Mouse (Mus musculus): ENCODE data around the gene Dscam.

Dscam gene

GRCm38 (mm10) chr16:97018304-97018703, 152.2 kb downstream of the Dscam start:
- DNase-seq (ENCODE audit: low read depth, low spot score), result no peak

- no peak for DNase-seq (ENCODE audit: low read depth, low spot score)
These were observed 153.3 kb downstream of the Dscam start for GRCm38 (mm10) chr16:97017171-97017738.

GRCm38 (mm10) chr16:97016244-97016850, 154.2 kb downstream of the Dscam start:
- no peak for DNase-seq (ENCODE audit: low read depth, low spot score)

- DNase-seq (ENCODE audit: low read depth, low spot score), result no peak
These were observed 156.2 kb downstream of the Dscam start for GRCm38 (mm10) chr16:97014343-97014742.

- no peak for DNase-seq (ENCODE audit: low read depth, low spot score)
These were observed 161.2 kb downstream of the Dscam start for GRCm38 (mm10) chr16:97009116-97010055.

GRCm38 (mm10) chr16:97007892-97008527, 162.5 kb downstream of the Dscam start:
- DNase-seq (ENCODE audit: low read depth, low spot score), result peak; percentile 56

GRCm38 (mm10) chr16:97006854-97007182, 163.7 kb downstream of the Dscam start:
- no peak for DNase-seq (ENCODE audit: low read depth, low spot score)

- no peak for DNase-seq (ENCODE audit: low read depth, low spot score)
These were observed 164.3 kb downstream of the Dscam start for GRCm38 (mm10) chr16:97006041-97006853.

- DNase-seq (ENCODE audit: low read depth, low spot score), result no peak
These were observed 166.6 kb downstream of the Dscam start for GRCm38 (mm10) chr16:97003965-97004364.

- no peak for DNase-seq (ENCODE audit: low read depth, low spot score)
These were observed 167.7 kb downstream of the Dscam start for GRCm38 (mm10) chr16:97002837-97003236.

GRCm38 (mm10) chr16:97002189-97002588, 168.4 kb downstream of the Dscam start:
- no peak for DNase-seq (ENCODE audit: low read depth, low spot score)

GRCm38 (mm10) chr16:96996854-96997253, 173.7 kb downstream of the Dscam start:
- peak; percentile 64 for DNase-seq (ENCODE audit: low read depth, low spot score)

GRCm38 (mm10) chr16:96995858-96996257, 174.7 kb downstream of the Dscam start:
- no peak for DNase-seq (ENCODE audit: low read depth, low spot score)

GRCm38 (mm10) chr16:96987396-96987795, 183.2 kb downstream of the Dscam start:
- DNase-seq (ENCODE audit: low read depth, low spot score), result no peak

GRCm38 (mm10) chr16:96973300-96973699, 197.3 kb downstream of the Dscam start:
- no peak for DNase-seq (ENCODE audit: low read depth, low spot score)

- no peak for DNase-seq (ENCODE audit: low read depth, low spot score)
These were observed 198.8 kb downstream of the Dscam start for GRCm38 (mm10) chr16:96971768-96972167.

- no peak for DNase-seq (ENCODE audit: low read depth, low spot score)
These were observed 200.1 kb downstream of the Dscam start for GRCm38 (mm10) chr16:96970412-96970811.

GRCm38 (mm10) chr16:96969643-96970042, 200.9 kb downstream of the Dscam start:
- peak; percentile 59 for DNase-seq (ENCODE audit: low read depth, low spot score)

- DNase-seq (ENCODE audit: low read depth, low spot score), result no peak
These were observed 201.6 kb downstream of the Dscam start for GRCm38 (mm10) chr16:96968885-96969480.

- DNase-seq (ENCODE audit: low read depth, low spot score), result no peak
These were observed 210.9 kb downstream of the Dscam start for GRCm38 (mm10) chr16:96959695-96960094.

Data from brain, embryonic 18.5 days (tissue).